Mouse (Mus musculus): Measurements from ENCODE around the gene Myh13. TPM values are rescaled to one million over a fixed set of nuclear protein-coding genes. Genes with fewer than 3 reads are reported as not detected.

Myh13 gene
- 0.09 TPM in 1 of 2 replicates, not detected in the other for polyA plus RNA-seq (2012; rRNA removed)

GRCm38 (mm10) chr11:67321358-67321757 is at the start of gene Myh13:
Myh13 (plus strand) TSS chr11:67321658.

DNA sequence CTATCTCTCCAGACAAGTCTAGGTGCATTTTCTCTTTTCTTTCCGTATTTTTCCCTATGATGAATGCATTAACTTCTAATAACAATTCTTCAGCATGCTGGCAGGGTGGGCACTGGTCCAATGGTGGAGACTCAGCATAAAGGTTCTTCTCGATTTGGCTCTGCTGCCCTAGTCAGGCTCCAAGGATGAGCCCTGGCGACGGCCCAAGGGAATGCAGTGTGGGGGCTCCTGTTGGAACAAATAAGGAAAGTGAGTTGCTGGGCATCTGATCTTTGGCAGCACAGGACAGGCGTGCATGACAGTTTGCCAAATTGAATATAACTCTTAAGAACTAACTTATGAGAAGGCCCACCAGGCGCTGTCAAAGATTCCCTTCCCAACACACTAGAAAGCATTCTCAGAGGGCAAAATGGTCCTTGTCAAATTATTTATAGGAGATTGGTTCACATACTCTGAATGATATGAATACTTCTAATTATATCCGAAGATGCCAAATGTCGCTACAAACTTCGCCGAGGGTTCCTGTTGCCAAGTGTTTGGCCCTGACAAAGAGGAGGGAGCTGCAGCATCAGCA is 44.8 kb upstream of the Myh13 start, which contains the start of gene Myh8:
Gene Myh8, plus strand, starts transcription at position 524 of the 574 bp plus-strand sequence.

Other genes with a start within 250 kb of the Myh13 start
- 0.02 and 0.05 TPM in 2 replicates for gene Myh3, start 243.4 kb upstream of the Myh13 start, polyA plus RNA-seq (2012; rRNA removed)
- 0.68 and 0.74 TPM in 2 replicates for gene Myh2, start 150.6 kb upstream of the Myh13 start, polyA plus RNA-seq (2012; rRNA removed)
- gene Myh1, start 121.6 kb upstream of the Myh13 start, polyA plus RNA-seq (2012; rRNA removed) = 2.5 and 7.2 TPM in 2 replicates
- gene Myh4, start 83.6 kb upstream of the Myh13 start, polyA plus RNA-seq (2012; rRNA removed) = 0.11 TPM in 1 of 2 replicates, not detected in the other
- 1.9 and 7.5 TPM in 2 replicates for gene Myh8, start 44.5 kb upstream of the Myh13 start, polyA plus RNA-seq (2012; rRNA removed)
- 3.3 and 3.9 TPM in 2 replicates for gene Gas7, start 133.8 kb downstream of the Myh13 start, polyA plus RNA-seq (2012; rRNA removed)

Data from stomach, adult 2 months (tissue).